In genomic region chr6:8531104-8531894, GRCm38 (mm10) we compare ENCODE assay signal across 18 mouse cellular contexts. TPM values are rescaled to one million over a fixed set of nuclear protein-coding genes. Genes with fewer than 3 reads are reported as not detected.
A peak's percentile ranks its signal among the peaks of the same experiment; 100 is the strongest.
DNase-seq lines count a peak whose midpoint lies in the region; ATAC-seq lines count a peak whose summit lies in the region.
"Had no signal": no experiment of that assay in that cellular context is flagged by ENCODE, and none has a peak within 500 bp of the region (broad histone marks: within the 10 kb centered on the region; RNA-seq: fewer than 3 reads in every experiment).

No protein-coding gene starts in this region.

- no peak overlapping the region for H3K9ac ChIP-seq in liver, embryonic 11.5 days (ENCODE audit: low read depth, low read length)
- no peak overlapping the region for H3K9ac ChIP-seq in forebrain, embryonic 12.5 days
- H3K9ac ChIP-seq: heart, embryonic 13.5 days; limb, embryonic 12.5 days; lung, embryonic 15.5 days; midbrain, embryonic 15.5 days had no signal

- no peaks in the 10 kb centered on the region for H3K36me3 ChIP-seq in liver, embryonic 11.5 days (ENCODE audit: control insufficient read depth, insufficient read depth, low read length)
- no peaks in the 10 kb centered on the region for H3K36me3 ChIP-seq in megakaryocyte, embryonic 14.5 days (replicated peaks; ENCODE audit: low read length)
- peaks cover 3% of the 10 kb centered on the region; the same call in 1 of the 2 replicates for H3K36me3 ChIP-seq in forebrain, embryonic 12.5 days (replicated peaks)
- H3K36me3 ChIP-seq: embryonic facial prominence, embryonic 10.5 days; heart, embryonic 13.5 days; lung, embryonic 15.5 days; midbrain, embryonic 15.5 days had no signal

- no peaks in the 10 kb centered on the region for H3K9me3 ChIP-seq in liver, embryonic 11.5 days (ENCODE audit: control insufficient read depth, low read length)
- no peaks in the 10 kb centered on the region for H3K9me3 ChIP-seq in megakaryocyte, embryonic 14.5 days
- H3K9me3 ChIP-seq in forebrain, embryonic 12.5 days = no peaks in the 10 kb centered on the region
- H3K9me3 ChIP-seq: embryonic facial prominence, embryonic 10.5 days; heart, embryonic 13.5 days; limb, embryonic 12.5 days; lung, embryonic 15.5 days; midbrain, embryonic 15.5 days had no signal

- H3K4me2 ChIP-seq in liver, embryonic 11.5 days = peak overlapping the region; percentile 50
- H3K4me2 ChIP-seq in forebrain, embryonic 12.5 days = no peak overlapping the region
- H3K4me2 ChIP-seq: heart, embryonic 13.5 days; limb, embryonic 12.5 days; lung, embryonic 15.5 days; midbrain, embryonic 15.5 days had no signal

- H3K27ac ChIP-seq in liver, embryonic 11.5 days (ENCODE audit: low read depth, low read length) = peak overlapping the region; percentile 38; the same call in 1 of the 2 replicates
- no peak overlapping the region for H3K27ac ChIP-seq in forebrain, embryonic 12.5 days
- H3K27ac ChIP-seq: embryonic facial prominence, embryonic 10.5 days; heart, embryonic 13.5 days; limb, embryonic 12.5 days; lung, embryonic 15.5 days; macrophage; midbrain, embryonic 15.5 days had no signal

- no peak overlapping the region for H3K4me3 ChIP-seq in liver, embryonic 11.5 days (ENCODE audit: low read depth, low read length)
- H3K4me3 ChIP-seq in megakaryocyte, embryonic 14.5 days (replicated peaks) = peak overlapping the region; percentile 40
- no peak overlapping the region for H3K4me3 ChIP-seq in forebrain, embryonic 12.5 days (replicated peaks)
- H3K4me3 ChIP-seq: embryonic facial prominence, embryonic 10.5 days; heart, embryonic 13.5 days; limb, embryonic 12.5 days; lung, embryonic 15.5 days; midbrain, embryonic 15.5 days had no signal

- DNase-seq in 416B (ENCODE audit: low read depth) = peak; percentile 59
- DNase-seq in c-Kit-positive CD71-positive TER-119-positive erythroid progenitor cells, embryonic 14.5 days (ENCODE audit: low spot score) = peak; percentile 50
- DNase-seq in liver, embryonic 11.5 days (ENCODE audit: low spot score) = no peak
- DNase-seq in gastrocnemius, postnatal 10 days = no peak
- DNase-seq in cerebellum, postnatal 10 days = no peak
- DNase-seq: cerebellum, postnatal 14 days; gastrocnemius, postnatal 14 days; heart, postnatal 4 days; kidney, adult 9 months; kidney, postnatal 4 days had no signal

- H3K4me1 ChIP-seq in liver, embryonic 11.5 days (replicated peaks; ENCODE audit: control insufficient read depth, insufficient read depth, low read length) = peaks cover 10% of the 10 kb centered on the region
- H3K4me1 ChIP-seq in megakaryocyte, embryonic 14.5 days = peaks cover 11% of the 10 kb centered on the region
- no peaks in the 10 kb centered on the region for H3K4me1 ChIP-seq in forebrain, embryonic 12.5 days
- H3K4me1 ChIP-seq: embryonic facial prominence, embryonic 10.5 days; limb, embryonic 12.5 days; lung, embryonic 15.5 days; midbrain, embryonic 15.5 days had no signal

- ATAC-seq in liver, embryonic 11.5 days (replicated peaks; ENCODE audit: low FRiP score) = peak; percentile 99
- no peak for ATAC-seq in forebrain, embryonic 12.5 days (ENCODE audit: low FRiP score)
- ATAC-seq: midbrain, embryonic 15.5 days had no signal

- WGBS in liver, embryonic 11.5 days = 47% methylated on average over 4 of the region's 4 CpGs
- WGBS in forebrain, embryonic 12.5 days = 94% methylated on average over 4 of the region's 4 CpGs

- no peaks in the 10 kb centered on the region for H3K27me3 ChIP-seq in liver, embryonic 11.5 days (replicated peaks; ENCODE audit: control insufficient read depth, insufficient read depth, low read length)
- H3K27me3 ChIP-seq in megakaryocyte, embryonic 14.5 days (replicated peaks) = no peaks in the 10 kb centered on the region
- no peaks in the 10 kb centered on the region for H3K27me3 ChIP-seq in forebrain, embryonic 12.5 days
- H3K27me3 ChIP-seq: heart, embryonic 13.5 days; limb, embryonic 12.5 days; lung, embryonic 15.5 days; midbrain, embryonic 15.5 days had no signal

RNA-seq across cellular contexts. Expression of gene Glcci1, which starts 21.9 kb away (rescaled TPM):
- 3.8 and 3.9 TPM in 2 replicates for polyA plus RNA-seq in liver, embryonic 11.5 days (2014; fragmentation: Nextera tagmentation; extraction: Ambion mirVana)
- 0.16 TPM in 1 of 2 replicates, not detected in the other for polyA plus RNA-seq in megakaryocyte, embryonic 14.5 days (2012; ENCODE audit: insufficient read depth, low replicate concordance)
- 18.8 and 22.0 TPM in 2 replicates for polyA plus RNA-seq in forebrain, embryonic 12.5 days (2016; fragmentation: Nextera tagmentation; extraction: Ambion mirVana)
- 10 to 100 TPM in 1 of 2 experiments, 1 to 10 TPM in 1; 9.9 to 12.9 TPM for total RNA-seq in gastrocnemius, postnatal 10 days (2021)

Comparison
In these comparisons a context has a peak if more than half of its experiments do, and no peak if none do; other contexts are left out.
1. DNase-seq: peak in 416B (single experiment) and c-Kit-positive CD71-positive TER-119-positive erythroid progenitor cells, embryonic 14.5 days (single experiment); none in liver, embryonic 11.5 days (single experiment), gastrocnemius, postnatal 10 days (single experiment) and cerebellum, postnatal 10 days (0 of 2).